Mouse (Mus musculus) spleen, adult 2 months (tissue): ENCODE measurements at regions not wholly inside any gene's neighbourhood (a gene's known extent, or its start where the extent isn't known, plus 50 kb on each side); places are given as distances from the start of the nearest gene placed in this dataset.

Source experiments
- DNase-seq, 2 experiments: peaks; one replicate each; pipeline versions ENCODE4 v3.0.0 to v3.0.0-alpha.2; 2012 to 2021; ENCODE audit warnings: low spot score in 2 of 2, low read depth in 1 of 2
- H3K27ac ChIP-seq: fragments of 200-500 bp; 2 replicates; pipeline ENCODE4 v1.5.1; 2012; ENCODE audit warnings: low read length, inconsistent platforms; ENCODE audit not compliant: insufficient read depth
- H3K27me3 ChIP-seq: fragments of 200-500 bp; 2 replicates; pipeline ENCODE4 v1.6.1; 2012; ENCODE audit warnings: mild to moderate bottlenecking, moderate library complexity, low read length, inconsistent platforms; ENCODE audit not compliant: control insufficient read depth, insufficient read depth
- H3K36me3 ChIP-seq: fragments of 200-500 bp; 2 replicates; pipeline ENCODE4 v1.6.1; 2012; ENCODE audit warnings: mild to moderate bottlenecking, low read length, inconsistent platforms; ENCODE audit not compliant: control insufficient read depth, insufficient read depth
- H3K4me1 ChIP-seq: fragments of 200-500 bp; 2 replicates; pipeline ENCODE4 v1.6.1; 2011; ENCODE audit warnings: inconsistent platforms; ENCODE audit not compliant: control insufficient read depth, insufficient read depth, insufficient read length
- H3K4me3 ChIP-seq: fragments of 200-500 bp; 2 replicates; pipeline ENCODE4 v1.5.1; 2011; ENCODE audit warnings: mild to moderate bottlenecking, inconsistent platforms; ENCODE audit not compliant: insufficient read depth, insufficient read length; ENCODE audit errors: extremely low read depth
- CTCF ChIP-seq: fragments of 200-500 bp; IDR thresholded peaks from 2 replicates; pipeline ENCODE4 v1.5.1; 2011; ENCODE audit warnings: mild to moderate bottlenecking, inconsistent platforms; ENCODE audit not compliant: insufficient read depth, insufficient read length, insufficient replicate concordance; ENCODE audit errors: extremely low read depth
- POLR2A ChIP-seq: fragments of 200-500 bp; IDR thresholded peaks from 2 replicates; pipeline ENCODE4 v1.6.1; 2011; ENCODE audit warnings: low read depth, low read length, inconsistent platforms
- WGBS: fragments of 180-500 bp; shearing (Covaris S2); methylation state at CpG from one replicate; pipeline ENCODE4 v1.1.7; 2018; 5-methylcytosine and 5-hydroxymethylcytosine counted together

- no peak for DNase-seq
- WGBS, result 99% methylated on average over 3 of the region's 3 CpGs
- Histone ChIP-seq H3K4me3 (no peak overlapping the region), H3K36me3 (no peaks in the 10 kb centered on the region), H3K4me1 (no peaks in the 10 kb centered on the region), H3K27ac (no peak overlapping the region), H3K27me3 (no peaks in the 10 kb centered on the region)
- TF ChIP-seq POLR2A (no peak), CTCF (no peak)
Observed at GRCm38 (mm10) chr13:107683909-107684308, 360.3 kb upstream of the Smim15 start.

DNA sequence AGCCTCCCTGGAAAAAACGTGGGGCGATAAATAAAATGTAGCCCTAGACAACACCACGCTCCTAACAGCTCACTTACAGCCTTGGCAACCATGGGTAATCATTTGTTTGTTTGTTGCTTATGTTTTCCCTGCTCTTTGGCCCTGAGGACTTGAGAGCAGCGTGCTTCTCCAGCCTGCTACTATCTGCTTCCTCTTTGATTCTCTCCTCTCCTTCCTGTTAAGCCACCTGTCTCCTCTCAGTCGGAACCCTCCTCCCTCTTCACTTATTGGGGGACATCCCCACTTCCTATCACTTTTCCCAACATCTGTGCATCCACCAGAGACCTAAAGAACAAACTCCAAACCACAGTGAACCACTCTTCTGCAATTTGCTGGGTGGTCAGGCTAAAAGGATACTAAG lies 362.5 kb upstream of the Smim15 start:
- 52% methylated on average over 5 of the region's 5 CpGs for WGBS
- no peak for DNase-seq
- no peak overlapping the region for H3K4me3 ChIP-seq
- no peak overlapping the region for H3K27ac ChIP-seq
- H3K27me3 ChIP-seq, result no peaks in the 10 kb centered on the region
- TF ChIP-seq CTCF (no peak), POLR2A (no peak)
- no peaks in the 10 kb centered on the region for H3K4me1 ChIP-seq
- H3K36me3 ChIP-seq, result no peaks in the 10 kb centered on the region

DNA sequence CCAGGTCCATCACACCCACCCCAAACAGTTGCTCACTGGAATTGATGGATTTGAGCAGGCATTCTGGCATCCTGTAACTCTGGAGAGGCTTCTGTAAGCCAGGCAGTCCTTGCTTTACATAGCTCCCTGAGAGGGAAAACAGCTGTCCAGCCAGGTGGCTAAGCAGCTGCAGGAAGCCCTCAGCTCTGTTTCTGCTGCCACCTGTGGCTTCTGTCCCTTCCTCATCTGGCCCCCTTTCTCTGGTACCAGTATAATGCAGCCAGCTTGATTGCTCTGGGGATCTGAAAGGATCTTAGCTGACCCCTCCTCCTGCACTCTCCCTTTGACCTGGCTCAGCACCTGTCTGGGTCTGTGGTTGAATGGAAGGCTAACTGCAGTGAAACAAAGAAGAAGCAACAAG lies 365.4 kb upstream of the Smim15 start:
- no peak for TF ChIP-seq POLR2A
- no peak for TF ChIP-seq CTCF
- Histone ChIP-seq H3K27me3 (no peaks in the 10 kb centered on the region), H3K4me1 (no peaks in the 10 kb centered on the region), H3K36me3 (no peaks in the 10 kb centered on the region), H3K27ac (no peak overlapping the region), H3K4me3 (no peak overlapping the region)
- DNase-seq, result no peak

DNA sequence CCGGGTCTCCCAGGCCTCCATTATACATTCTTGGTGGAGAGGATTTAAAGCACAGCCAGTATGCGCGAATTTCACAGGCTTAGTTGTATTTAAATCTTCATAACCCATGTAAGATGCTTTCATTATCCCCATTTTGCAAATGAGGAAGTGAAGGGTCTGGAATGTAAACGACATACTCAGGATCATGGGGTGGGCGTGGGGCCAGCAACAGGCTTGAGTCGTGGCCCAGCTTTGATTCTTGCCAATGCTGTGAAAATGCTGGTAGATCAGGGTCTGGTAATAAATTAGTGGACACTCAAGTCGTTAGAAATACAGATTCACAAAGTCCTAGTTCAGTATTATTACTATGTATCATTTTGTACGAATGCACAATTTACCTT lies 367.2 kb upstream of the Smim15 start:
- Histone ChIP-seq H3K27me3 (no peaks in the 10 kb centered on the region), H3K27ac (peak overlapping the region; percentile 42; the same call in 1 of the 2 replicates), H3K36me3 (no peaks in the 10 kb centered on the region), H3K4me1 (no peaks in the 10 kb centered on the region), H3K4me3 (no peak overlapping the region)
- WGBS, result 66% methylated on average over 8 of the region's 8 CpGs
- no peak for DNase-seq
- no peak for TF ChIP-seq CTCF
- no peak for TF ChIP-seq POLR2A

DNA sequence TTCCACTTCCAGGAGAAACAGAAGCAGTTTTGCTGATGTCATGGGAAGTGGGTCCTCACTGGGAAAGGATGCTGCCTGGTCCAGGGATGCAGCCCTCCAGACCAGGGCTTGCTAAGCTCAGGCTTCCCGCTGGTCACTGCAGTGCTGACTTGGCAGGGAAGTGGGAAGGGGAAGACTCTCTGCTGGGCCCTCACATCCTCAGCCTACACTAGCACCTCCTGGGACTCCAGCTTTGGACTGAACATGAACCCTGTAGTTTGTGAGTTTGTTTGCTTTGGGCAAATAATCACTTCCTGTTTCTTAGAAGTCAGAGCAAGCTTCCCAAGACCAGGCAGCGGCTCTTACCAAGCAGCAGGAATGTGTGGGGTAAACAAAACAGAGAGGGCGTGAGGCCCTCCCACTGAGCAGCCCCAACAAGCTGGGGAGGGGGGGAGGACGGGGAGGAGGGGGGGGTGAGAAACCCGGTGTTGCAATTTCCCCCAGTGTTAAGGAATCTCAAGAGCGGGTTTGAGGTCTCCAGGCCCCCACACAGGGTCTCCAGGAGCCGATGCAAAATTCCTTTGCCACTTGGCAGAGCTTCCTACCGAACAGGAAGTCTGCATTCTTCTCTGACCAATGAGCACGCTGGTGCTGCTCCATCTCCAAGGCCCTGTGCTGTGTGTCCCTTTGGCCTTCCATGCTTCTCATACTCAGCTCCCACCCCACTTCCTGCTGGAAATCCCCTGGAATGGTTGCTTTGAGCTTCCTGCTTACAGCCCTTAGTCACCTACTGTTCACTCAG lies 367.7 kb upstream of the Smim15 start:
- WGBS, result 52% methylated on average over 9 of the region's 9 CpGs
- Histone ChIP-seq H3K4me1 (no peaks in the 10 kb centered on the region), H3K27ac (peak overlapping the region; percentile 52), H3K4me3 (no peak overlapping the region), H3K27me3 (no peaks in the 10 kb centered on the region), H3K36me3 (no peaks in the 10 kb centered on the region)
- no peak for TF ChIP-seq CTCF
- no peak for TF ChIP-seq POLR2A
- DNase-seq, result no peak

DNA sequence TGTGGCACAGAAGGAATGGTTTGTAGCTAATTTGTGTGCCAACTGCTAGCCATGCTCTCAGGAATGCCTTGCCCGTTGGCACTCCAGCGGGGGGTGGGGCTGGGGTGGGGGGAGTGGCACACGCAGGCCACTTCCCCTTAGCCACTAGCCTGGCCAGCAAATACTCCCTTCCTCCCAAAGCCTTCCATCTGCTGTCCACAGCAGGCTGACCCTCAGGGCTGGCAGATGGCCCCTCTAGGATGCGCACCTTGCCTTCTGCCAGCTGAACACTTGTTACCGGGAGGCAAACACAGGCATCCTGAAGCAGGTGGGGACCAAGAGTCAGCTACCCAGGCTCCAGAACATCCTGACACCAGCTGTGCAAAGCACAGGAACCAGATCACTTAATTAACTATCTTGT lies 372.1 kb upstream of the Smim15 start:
- no peaks in the 10 kb centered on the region for H3K27me3 ChIP-seq
- no peak overlapping the region for H3K27ac ChIP-seq
- no peaks in the 10 kb centered on the region for H3K36me3 ChIP-seq
- TF ChIP-seq POLR2A, result no peak
- no peak for TF ChIP-seq CTCF
- H3K4me3 ChIP-seq, result no peak overlapping the region
- no peaks in the 10 kb centered on the region for H3K4me1 ChIP-seq
- DNase-seq, result no peak
- 77% methylated on average over 5 of the region's 5 CpGs for WGBS

DNA sequence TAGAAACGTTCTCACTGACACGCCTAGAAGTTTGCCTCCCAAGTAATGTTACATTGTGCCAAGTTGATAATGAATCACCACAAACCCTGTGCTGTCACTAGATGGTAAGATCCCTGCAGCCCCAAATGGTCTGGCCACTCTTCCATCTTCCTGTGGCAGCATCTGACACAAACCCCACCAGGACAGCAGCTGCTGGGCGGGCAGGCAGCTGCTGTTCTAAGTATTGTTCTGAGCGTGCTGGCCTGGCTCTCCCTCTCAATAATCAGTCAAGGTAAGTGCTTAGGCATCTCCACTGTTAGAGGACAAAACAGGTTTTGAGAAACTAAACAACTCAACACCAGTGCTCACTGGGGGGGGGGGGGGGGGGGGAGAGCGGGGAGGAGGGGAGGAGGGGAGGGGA lies 375.7 kb upstream of the Smim15 start:
- DNase-seq, result no peak
- 80% methylated on average over 4 of the region's 5 CpGs for WGBS
- Histone ChIP-seq H3K4me3 (no peak overlapping the region), H3K36me3 (no peaks in the 10 kb centered on the region), H3K27me3 (no peaks in the 10 kb centered on the region), H3K4me1 (no peaks in the 10 kb centered on the region), H3K27ac (no peak overlapping the region)
- TF ChIP-seq CTCF, result no peak
- no peak for TF ChIP-seq POLR2A

- TF ChIP-seq POLR2A (no peak), CTCF (no peak)
- 88% methylated on average over 6 of the region's 6 CpGs for WGBS
- Histone ChIP-seq H3K36me3 (no peaks in the 10 kb centered on the region), H3K4me3 (no peak overlapping the region), H3K27me3 (no peaks in the 10 kb centered on the region), H3K4me1 (no peaks in the 10 kb centered on the region), H3K27ac (no peak overlapping the region)
- DNase-seq, result no peak
Observed at GRCm38 (mm10) chr13:107665775-107666174, 378.5 kb upstream of the Smim15 start.
